Mouse (Mus musculus): ENCODE data around the gene Sh3pxd2a.

The Sh3pxd2a gene

DNA sequence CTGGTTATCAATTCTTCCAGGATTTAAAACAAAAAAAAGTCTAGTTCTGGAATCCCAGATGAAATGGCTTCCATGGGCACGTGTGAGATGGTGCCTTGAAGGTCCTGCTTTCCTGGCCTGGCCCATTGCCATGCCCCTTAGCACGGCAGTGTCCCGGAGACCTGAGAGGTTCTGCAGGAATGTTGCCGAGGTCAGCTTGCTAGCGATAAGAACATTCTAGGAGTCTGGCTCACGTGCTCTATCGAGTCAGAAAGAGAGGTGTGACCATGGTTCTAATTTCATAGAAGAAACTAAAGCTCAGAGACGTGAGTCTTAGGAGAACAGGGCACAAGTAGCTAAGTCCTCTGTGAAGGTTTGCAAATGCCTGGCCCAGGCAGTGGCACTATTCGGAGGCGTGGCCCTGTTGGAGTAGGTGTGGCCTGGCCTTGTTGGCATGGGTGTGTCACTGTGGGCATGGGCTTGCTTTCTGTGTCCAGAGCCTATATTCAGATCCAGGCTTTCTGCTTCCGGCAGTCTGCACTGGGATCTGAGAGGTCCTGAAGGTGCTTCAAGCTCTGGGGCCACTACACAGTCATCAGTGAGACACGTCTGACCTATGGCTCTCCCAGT lies 96.8 kb downstream of the Sh3pxd2a start:
- DNase-seq = peak; percentile 48

DNA sequence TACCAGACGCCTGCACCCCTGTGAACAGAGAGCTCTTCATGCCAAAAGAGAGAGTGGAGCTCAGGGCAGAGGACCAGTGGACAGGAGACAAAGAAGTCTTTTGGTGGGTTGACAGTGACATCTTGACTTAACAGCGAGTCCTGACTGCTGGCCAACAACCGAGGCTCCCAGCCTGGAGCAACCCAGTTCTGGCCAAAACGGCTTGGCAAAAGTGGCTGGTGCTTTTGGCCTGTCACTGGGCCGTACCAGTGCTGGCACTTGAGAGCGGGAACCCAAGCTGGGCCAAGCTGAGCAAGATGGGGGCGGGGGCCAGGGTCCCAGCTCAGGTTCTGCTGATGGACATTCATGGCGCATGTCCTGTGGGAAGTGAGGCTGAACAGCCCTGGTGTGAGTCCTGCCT lies 97.6 kb downstream of the Sh3pxd2a start:
- DNase-seq = no peak

DNA sequence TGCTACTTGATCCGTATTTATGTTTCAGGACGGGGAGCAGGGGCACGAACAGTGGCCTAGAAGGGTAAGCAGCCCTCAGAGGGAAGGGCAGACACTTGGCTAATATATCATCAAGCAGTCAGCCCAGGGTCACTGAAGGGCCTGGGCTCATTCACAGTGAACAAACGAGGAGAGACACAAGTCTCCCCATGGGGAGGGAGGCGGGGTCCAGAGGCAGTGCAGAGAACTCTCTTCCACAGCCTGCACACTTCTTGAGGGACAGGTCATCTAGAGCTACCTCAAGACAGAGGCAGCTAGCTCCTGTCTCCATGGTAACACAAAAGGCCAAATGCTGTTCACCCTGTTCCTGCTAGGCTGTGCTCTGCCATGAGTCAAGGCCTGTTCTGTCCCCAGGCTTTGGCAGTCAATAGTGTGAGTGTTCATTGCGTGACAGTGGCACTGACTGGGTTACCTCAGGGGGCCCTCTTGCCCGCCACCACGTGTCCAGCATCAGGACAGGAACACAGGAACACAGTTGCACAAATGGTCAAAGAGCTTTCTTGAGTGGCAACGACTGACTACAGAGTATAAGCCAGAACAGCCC lies 101.0 kb downstream of the Sh3pxd2a start:
- no peak for DNase-seq

DNA sequence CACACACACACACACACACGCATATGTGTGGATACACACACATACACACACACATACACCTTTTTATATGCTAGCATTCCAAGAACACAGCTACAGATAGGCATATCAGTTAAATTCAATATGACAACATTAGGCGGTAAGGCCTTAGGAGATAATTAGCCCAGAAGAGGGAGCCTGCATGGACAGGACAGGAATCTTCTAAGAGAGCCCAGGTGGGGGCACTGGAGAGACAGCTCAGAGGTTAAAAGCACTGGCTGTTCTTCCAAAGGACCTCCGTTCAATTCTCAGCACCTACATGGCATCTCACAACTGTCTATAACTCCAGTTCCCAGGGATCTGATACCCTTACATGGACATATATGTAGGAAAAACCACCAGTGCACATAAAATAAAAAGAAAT lies 103.3 kb downstream of the Sh3pxd2a start:
- DNase-seq = peak; percentile 47

DNA sequence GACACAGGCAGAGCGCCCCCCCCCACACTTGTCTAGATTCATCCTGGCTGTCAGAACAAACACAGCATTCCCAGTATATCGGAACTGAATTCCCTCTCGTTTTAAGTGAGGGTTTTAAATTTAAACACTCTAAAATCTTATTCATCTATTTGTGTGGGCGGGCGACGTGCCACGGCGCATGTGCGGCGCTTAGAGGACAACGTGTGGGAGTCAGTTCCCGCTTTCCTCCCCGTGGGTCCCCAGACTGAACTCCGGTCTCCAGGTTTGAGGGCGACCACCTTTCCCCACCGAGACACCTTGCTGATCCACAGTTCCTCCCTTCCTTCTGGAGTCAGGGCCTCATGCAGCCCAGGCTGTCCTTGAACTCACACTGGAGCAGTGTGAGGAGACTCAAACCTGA lies 104.2 kb downstream of the Sh3pxd2a start:
- no peak for DNase-seq

DNA sequence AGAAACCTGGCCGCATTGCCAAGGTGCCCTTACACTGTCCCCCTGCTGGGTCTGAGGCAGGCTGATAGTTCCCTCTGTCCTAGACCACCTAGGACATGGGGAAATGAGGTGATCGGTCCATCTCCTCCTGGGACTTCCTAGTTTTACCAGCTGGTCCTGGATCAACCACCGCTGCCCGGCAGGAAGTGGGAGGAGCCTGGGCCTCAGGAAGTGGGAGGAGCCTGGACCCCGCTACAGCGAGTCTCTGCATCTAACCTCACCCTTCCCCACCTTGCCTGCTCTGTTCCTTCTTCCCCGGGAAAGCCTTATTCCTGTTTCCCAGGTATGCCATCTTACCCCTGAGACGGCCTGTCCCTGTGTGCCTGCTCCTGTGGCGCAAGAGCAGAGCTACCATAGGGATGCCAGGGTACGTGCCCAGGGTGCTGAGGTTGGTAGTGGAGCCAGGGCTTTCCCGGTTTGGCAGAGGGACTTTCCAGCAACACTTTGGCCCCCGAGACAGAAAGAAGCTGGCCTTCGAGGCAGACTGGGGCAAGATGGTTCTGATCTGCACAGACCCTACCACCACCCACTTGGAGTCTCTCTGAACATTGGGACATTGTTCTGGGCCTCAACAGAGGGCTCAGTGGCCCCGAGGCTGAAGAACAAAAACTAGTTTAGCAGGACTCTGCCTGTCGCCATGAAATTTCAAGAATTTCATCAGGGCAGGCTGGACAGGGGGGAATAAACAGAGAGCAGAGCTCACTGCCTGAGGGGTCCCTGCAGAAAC lies 104.9 kb downstream of the Sh3pxd2a start:
- DNase-seq = peak; percentile 77

DNA sequence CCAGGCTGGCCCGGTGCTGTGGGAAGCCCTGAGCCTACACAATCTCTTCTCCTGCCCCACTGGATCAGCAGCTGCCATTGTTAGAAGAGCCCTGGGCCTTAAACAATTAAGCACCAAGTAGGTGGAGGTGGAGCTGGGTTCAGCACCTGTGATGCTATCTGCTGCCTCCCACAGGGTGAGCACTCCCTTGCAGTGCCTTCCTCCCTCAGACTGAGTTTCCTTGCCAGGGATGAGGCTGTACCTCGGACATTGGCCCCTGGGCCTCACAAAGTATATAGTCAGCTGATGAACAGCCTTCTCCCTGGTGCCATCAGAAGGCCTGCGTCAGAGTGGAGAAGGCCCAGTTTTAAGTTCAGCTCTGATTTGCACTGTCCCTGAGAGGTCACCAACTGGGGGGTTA lies 106.9 kb downstream of the Sh3pxd2a start:
- DNase-seq = no peak

DNA sequence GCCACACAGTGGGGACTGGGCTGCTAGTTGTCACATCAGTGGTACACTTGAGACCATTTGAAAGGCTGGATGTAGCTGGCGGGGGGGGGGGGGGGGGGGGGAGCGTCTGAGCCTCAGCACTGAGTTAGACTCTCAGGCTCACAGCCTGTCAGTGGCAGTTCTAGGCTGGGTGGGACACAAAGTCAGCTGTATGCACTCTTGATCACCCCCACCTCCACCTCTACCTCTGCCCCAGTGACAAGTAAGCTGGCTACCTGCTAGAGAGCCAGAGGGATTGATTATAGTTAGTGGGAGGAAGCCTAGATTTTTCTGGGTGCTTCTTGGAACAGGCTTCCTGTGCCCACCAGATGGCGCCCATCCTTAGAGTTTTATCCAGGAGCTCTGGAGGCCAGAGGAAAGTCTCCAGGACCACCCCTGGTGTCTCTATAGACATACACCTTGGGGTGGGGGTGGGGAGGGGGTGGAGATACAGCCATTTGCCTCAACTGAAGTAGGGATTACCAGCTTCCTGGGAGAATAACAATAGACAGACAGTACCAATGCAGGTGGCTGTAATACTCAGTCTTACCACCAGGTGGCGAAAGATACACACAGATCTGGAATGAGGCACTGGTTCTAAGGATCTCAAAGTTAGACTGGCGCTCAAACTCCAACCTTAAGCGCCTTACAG lies 107.9 kb downstream of the Sh3pxd2a start:
- peak; percentile 84 for DNase-seq

DNA sequence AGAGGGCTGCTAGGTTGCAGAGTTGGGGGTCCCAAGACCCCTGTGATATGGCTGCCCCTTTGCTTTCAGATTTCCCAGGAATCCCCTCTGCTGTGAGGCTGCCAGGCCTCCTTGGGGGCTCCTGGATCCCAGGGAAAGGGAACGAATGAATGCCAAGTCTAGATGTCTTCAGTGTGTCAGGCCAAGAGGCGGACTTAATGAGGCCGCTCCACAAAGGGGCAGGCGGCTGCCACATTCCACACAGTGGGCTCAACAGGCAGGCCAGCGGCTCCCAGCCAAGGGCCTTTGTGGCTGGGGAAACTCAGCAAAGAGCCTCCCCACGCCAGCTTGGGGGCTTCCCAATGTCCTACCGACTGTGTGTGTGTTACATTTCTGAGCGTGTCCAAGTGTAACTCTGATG lies 109.7 kb downstream of the Sh3pxd2a start:
- no peak for DNase-seq

DNA sequence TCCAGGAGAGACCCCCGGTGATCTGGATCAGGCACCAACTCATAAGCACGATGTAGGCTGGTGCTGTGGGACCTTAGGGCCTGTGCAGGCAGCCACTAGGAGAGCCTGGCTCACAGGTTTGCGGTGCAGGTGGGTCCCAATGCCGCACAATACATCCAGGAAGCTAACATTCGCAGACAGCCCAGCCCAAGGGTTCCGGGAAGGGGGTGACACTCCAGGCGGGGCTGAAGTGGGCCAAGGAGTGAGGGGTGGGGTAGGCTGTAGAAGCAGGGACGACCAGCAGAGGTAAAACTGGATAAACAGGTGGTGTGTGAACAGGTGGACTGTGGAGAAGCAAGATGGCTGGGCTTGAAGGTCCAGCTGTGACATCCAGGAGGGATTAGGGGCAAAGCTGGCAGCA lies 115.2 kb downstream of the Sh3pxd2a start:
- no peak for DNase-seq

DNA sequence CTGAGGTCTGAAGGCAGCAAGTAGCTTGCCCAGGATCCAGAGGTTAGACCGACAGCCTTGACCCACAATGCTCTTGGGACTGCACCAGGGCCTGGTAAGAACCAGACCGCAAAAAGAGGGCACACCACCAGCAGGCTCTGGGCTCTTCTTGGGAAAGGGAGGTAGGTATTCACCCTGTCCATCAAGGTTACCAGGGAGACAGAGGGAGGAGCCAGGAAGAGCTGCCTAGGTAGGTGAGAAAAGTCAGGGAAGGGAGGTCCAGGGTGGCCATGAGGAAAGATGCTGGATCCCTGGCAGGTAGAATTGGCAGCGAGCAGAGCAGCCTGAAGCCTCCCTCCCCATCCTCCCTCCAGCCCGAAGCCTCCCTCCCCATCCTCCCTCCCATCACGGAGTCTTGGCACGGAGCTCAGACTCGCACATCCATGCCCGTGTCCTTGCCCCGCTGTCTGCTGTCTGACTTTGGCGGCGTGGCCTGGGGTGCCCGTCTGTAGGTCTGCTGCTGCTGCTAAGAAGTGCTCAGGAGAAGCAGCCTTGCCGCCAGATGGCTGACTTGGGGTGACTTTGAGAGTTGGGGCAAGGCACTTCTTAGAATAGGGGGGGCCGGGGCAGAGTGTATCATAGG lies 115.7 kb downstream of the Sh3pxd2a start:
- DNase-seq = no peak

DNA sequence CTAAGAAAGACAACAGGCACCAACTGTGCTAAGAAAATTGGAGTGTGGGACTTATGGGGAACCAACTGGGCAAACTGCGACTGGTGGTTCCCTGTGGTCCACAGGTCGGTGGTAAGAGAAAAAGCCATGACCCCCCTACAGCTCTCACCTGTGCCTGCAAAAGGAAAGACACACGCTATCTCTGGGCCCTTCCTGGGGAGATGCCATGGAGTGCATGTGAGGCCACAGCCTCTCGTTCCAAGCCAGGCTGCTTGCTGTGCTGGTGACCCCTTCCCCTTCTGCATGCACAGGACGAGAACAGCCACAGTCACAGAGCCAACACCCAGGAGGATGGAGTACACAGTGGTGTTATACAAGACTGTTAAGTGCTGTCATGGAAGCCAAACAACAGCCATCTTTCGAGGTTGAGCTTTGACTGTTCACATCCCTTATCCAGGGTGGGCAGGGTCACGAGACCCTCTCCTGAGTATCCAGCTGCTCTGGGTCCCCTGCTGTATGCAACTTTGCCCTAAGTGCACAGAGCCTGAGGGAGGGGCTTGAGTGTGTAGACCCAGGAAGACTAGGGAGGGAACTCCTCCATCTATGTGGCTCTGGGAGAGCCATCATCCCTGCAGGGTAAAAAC lies 117.1 kb downstream of the Sh3pxd2a start:
- DNase-seq = no peak

DNA sequence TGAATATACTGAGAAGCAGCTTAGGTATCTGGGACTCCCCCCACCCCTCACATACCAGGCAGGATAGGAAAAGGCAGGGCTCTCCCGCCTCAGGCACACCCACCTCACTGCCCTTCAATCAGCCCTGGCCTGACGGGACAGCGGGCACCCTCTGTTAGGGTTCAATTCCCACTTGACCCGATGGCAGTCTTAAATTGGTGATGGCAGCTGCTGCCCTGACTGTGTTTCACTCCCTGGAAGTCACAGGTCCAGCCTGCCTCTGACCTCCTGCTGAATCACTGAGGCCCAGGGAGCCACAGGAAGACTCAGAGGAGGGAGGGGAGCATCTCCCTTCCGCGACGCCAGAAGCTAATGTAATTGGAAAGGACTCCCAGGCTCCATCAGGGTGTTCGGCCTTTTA lies 117.6 kb downstream of the Sh3pxd2a start:
- DNase-seq = no peak

DNA sequence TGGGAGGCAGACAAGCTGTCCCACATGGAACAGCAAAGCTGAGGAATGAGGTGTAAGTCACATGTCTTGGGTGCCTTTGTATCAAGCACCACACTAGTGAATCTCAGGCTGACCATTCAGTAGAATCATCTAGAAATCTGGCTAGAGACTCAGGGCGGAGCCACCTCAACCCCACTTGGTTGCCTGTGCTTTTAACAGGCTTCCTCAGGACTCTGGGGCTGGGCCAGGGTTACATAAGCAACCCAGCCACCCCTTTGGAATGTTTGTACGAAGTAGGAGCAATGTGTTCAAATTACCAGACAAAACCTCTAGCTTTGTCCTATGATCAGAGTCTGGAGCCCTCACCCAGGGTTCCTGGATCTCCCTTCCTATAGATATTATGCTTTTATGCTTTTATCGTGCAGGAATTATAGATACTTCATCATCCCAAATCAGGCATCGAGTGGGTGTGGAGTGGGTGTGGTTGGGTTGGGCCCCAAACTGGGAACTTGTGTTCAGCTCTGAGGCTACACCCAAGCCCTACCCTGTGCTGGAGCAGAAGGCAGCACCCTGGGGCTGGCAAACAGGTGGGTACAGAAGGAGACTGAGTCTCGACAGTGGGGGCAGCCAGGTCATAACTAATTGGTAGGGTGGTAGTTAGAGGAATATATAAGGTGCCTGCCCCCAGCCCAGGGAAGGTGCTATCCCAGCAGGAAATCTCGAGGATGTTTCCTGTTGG lies 118.2 kb downstream of the Sh3pxd2a start:
- no peak for DNase-seq

DNA sequence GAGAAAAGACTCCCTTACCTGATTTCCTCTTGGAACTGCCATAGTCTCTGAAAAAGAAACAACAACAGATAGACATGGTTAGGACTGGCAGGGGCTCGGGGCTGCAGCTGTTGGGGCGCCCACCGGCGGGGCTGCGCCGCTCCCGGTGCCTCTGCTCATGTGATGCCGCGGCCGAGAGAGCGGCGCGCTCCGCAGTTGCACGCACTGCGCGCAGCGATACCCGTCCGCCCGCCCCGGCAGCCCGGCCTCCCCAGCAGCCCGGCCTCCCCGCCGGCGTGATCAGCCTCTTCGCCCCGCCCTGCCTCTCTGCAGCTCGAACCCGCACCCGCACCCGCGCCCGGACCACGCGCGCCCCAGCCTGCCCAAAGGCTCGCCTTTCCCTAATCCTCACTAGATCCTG lies 120.8 kb downstream of the Sh3pxd2a start:
- DNase-seq = peak; percentile 31

DNA sequence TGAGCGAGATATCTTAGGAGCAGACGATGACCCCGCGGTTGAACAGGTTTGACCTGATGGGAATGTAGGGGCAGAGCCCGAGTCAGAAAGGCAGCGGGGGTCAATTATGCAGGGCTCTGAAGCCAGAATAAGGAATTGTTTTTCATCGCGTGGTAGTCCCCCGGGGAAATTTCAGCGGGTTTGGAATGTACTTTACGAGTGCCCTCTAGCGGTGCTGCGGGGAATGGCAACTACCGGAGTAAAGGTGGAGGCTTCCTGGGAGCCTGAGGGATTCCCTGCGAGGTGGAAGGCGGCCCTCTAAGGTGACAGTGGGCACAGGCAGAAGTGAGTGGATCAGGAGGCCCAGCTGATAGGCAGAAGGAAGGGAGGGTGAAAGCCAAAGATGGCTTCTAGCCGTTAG lies 125.0 kb downstream of the Sh3pxd2a start:
- peak; percentile 79 for DNase-seq

DNA sequence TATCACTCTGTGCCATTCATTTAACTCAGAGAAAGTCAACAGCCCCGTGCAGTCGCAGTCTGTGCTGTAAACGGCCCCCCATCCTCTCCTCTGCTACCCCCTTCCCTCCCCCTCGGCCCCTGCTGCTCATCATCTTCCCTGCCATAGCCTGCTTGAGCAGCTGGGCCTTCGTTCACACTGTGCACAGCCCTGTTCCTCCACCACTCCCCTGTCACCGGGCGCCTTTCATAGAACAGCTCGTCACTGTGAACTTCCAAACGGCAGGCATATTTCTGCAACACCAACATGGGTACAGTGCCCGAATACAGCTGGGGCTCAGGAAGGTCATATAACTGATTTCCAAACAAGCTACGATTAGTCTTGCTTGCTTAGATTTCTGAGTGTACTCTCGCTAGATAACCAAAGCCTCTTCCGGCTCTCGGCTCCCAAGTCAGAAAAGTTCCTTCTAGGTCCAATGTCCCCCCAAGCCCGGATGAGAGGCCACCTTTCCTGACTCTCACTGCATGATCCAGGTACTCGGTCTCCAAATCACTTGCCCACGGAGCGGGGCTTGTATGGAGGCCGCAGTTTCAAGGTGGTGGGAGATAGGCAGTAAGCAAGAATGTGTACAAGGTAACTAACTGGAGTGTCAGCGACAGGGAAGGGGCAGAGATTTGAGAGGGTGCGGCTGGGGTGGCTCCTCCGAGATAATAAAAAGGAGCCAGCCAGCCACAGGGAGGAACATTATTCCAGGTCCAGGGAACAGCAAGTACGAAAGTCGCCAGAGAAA lies 125.6 kb downstream of the Sh3pxd2a start:
- no peak for DNase-seq

DNA sequence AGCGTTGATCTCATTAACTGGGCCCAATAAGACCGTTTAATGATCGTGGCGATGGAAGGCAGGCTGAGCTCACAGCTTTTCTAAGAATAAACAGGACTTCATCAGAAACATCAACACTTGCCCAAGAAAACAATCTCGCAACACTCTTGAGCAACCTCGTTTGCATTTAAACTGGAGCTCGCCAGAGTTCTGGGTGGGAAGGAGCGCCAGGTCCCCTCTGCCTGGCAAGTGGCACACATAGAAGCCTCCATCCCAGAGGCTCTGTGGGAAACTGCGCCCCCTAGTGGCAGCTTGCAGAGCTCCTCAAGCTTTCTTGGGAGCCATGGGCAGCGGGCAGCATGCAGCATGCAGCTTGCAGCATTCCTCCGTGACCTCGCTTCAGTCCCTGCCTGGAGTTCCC lies 126.5 kb downstream of the Sh3pxd2a start:
- DNase-seq = peak; percentile 85

DNA sequence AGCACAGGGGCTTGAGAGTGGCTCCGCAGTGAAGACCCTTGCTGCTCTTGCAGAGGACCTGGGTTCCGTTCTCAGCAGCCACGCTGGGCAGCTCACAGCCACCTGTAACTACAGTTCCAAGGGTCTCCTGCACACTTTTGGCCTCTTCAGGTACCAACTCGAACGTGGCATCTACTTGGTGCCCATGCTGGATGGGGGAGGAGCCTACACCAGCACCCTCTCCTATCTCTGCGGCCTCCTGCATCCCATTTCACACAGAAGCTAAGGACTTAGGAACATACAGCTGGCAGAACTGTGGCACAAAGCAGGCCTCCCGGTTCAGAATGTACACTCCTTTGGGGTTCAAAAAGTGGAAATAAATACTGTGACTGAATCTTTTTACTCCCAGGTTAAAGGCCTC lies 127.0 kb downstream of the Sh3pxd2a start:
- DNase-seq = no peak

DNA sequence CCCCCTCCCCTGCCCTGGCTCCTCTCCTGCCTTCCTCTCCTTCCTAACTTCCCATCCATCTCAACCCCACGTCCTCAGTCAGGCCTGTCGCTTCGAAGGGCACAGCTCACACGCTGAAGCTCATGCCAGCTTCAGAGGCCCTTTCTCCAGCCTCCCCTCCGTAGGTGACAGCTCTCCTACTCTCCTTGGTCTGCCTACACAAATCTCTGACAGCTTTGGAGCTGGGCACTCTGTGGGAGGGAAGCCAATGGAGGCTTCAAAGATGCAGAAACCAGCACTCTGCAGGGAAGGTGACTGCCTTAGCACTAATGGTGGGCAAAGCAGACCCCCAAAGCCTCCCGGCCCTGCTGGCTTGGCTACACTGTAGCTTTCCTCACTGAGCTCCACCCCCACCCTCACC lies 128.9 kb downstream of the Sh3pxd2a start:
- no peak for DNase-seq

DNA sequence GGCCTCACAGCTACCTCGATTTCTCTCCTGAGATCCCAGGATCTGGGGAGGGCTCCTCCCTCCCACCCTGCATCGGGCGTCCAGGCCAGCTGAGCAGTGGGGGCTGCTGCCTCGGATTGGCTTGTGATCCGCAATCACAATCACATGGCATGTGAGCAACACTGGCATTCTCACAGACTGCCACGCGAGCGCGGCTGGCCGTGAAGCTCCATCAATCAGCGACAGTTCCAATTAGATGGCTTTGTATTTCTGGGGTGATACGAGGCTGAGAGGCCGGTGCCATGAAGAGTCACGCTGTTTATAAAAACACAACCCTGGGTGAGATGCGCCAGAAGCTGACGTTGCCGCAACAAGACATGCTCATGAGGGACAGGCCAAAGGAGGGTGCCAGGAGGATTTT lies 129.5 kb downstream of the Sh3pxd2a start:
- no peak for DNase-seq

All from liver (tissue).